Mouse (Mus musculus): Measurements from ENCODE around the gene Cgn.

DNA sequence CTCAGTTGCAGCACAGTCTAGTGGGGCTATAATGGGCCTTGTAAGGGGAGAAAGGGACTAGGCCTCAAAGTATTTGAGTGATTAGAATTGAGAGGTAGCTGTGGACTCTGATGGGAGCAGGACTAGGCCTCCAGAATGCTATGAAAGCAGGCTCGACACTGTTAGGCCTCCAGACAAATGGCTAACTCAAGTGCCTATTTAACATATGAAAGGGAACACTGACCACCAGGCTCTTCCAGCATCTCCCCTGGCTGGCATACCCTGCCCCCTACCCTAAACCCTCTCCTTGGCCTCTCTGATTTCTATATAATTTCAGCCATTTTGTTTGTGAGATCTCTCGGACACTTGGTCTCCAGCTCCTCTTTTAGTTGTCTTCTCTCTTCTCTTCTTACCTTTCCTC lies 8.1 kb upstream of the Cgn start:
- TF ChIP-seq CTCF (IDR thresholded peaks at IDR 0.05; ENCODE audit: extremely low read depth, insufficient read length, insufficient replicate concordance, low read depth, low read length) (no peak), POLR2A (IDR thresholded peaks at IDR 0.05; ENCODE audit: low read depth, low read length) (no peak)
